Mouse (Mus musculus) cerebellum, adult 8-10 months (tissue): ENCODE data around the gene Iars2.

ENCODE experiments used
- DNase-seq: peaks from one replicate; pipeline ENCODE4 v3.0.0; 2022

Gene Iars2

DNA sequence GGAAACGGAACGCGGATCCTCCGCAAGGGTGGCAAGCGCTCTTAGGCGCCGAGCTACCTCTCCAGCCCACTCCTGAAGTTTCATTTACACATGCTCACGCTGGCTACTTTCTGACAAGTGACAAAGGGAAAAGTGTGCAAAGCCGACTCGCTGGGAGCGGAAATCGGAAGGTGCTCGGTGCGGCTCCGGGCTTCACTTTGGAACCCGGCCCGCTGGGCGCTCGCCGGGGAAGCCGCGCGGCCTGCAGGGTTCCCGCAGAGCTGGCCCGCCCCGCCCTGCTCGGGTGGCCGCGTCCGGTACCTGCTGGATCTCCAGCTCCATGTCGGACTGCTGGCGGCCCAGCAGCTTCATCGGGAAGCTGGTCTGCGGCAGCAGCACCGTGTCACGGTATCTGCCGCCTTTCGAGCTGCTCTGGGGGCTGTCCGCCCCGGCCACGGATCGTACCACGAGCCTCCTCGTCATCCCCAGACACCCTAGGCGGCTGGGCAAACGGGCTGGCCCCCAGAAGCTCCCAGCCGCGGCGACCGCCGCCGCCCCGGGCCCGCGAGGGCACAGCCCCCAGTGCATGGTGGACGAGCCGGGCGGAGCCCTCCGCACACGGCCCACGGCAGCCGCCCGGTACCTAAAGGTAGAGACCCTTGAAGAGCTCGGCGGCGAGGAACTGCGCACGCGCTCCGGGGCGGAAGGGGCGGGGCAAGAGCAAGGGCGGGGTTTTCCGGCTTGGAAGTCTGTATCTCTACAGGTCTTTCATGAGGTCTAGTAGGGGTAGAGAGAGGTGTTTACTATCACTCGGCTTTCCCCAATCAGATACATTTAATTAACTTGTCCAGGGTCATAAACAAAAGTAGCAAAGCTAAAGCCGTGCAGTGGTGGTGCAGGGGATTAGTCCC is at the start of gene Iars2:
Gene Iars2 (minus strand): TSS at position 676 of the 890 bp plus-strand sequence.
- DNase-seq, result peak; percentile 93

DNA sequence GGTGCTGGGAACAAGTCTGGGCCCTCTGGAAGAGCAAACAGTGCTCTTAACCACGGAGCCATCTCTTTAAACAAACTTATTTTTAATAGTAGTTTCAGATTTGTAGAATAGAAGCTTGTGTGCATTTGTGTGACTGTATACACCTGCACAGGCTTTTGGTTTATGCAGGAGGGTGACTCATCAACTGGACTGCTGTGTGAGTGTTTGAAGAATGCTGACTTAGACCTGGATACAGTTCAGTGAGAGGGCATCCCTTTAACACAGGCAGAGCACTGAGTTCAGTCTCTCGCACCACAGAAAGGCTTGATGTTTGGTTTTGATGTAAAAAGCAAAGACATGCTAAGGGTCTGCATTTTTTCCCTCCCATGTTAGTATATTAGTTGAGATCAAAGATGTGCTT is 48.2 kb upstream of the Iars2 start:
- DNase-seq, result no peak

DNA sequence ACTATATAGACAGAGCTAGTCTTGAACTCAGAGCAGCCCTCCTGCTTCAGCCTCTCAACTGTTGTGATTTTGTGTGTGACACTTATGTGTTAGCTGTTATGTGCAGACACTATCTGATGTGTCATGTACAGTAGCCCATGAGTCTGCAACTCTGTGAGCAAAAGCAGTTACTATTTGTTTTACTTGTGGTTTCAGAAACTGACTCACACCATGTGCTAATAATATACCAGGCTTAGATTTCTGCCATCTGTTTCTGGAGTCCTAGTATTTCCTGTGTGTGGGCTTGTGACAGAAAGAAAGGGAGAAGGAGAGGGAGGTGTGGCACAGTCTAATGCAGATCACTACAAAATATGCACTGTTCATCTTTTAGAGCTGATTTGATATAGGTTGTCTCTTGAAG is 47.2 kb upstream of the Iars2 start:
- no peak for DNase-seq

DNA sequence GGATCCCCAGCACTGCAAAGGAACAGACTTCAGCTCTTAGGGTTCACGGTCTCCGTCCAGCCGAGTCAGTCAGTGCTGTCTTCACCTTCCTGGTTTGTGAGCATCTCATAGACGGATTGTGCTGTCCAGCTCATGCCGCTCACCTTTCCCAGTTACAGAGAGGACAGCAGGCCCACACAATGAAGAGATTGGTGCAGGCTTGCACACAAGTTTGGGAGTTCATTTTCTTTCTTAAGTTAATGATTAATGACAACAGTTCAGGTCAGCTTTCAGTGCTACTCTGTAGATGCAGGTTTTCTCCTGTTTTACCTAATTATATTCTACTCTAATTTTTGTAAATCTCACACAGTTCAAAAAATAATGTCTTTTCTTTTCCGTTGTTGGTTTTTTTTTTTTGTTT is 40.8 kb upstream of the Iars2 start:
- no peak for DNase-seq

DNA sequence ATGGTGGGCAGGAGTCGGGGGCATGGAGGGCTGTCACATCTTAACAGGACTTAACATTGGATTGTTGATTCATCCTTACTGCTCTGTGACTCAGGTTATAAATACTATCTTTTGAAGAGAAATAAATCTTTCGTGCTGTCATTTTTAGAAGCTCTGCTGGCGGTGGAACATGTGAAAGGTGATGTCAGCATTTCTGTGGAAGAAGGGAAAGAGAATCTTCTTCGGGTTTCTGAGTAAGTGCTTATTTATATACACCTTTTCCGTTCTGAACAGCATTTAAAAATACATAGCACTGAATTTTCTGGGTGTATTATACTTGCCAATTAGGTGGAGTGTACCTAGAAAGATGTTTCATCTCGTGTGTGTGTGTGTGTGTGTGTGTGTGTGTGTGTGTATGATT is 38.2 kb upstream of the Iars2 start:
- no peak for DNase-seq

DNA sequence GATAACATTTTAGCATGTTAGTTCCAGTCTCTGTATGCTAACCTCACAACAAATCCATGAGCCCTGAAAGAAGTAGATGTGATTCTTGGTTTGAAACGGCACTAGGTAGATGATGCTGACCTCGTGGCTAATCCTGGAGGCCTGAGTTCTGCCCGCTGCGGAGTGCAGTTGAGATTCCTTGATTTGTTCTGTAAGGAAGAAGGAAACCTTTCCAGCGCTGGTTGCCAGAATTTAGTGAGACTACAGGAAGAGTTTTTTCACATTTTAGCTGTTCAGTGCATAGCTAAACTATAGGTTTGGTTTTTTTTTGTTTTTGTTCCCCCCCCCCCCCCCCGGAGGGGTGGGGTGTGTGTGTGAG is 35.0 kb upstream of the Iars2 start:
- no peak for DNase-seq

DNA sequence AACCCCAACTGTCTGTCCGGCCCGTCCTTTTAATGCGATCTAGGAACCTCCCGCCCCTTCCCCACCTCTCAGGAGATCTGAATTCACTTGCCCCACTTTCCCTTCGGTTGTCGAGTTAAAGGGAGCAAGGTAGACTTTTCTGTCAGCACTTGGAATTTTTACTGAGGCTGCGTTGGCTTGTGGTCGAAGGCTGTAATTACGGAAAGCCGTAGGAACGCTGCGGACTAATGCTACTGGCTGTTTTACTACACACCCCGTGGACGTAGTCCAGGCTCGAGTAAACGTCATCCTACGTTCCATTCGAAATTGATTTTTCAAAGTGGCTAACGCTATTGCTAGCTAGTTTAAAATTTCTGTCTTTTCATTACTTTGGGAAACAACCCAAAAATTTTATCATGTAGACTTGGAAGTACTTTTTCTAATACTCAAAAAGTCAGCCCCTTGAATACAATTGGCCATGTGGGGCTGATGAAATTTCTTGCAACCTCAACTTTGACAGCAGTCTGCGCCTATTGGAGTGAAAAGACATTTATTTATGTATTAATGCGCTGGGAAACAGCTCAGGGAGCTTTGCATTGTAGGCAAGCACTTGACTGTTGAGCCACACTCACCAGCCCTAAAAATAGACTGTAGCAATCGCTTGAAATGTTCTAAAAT is 34.5 kb upstream of the Iars2 start:
- DNase-seq, result peak; percentile 28

DNA sequence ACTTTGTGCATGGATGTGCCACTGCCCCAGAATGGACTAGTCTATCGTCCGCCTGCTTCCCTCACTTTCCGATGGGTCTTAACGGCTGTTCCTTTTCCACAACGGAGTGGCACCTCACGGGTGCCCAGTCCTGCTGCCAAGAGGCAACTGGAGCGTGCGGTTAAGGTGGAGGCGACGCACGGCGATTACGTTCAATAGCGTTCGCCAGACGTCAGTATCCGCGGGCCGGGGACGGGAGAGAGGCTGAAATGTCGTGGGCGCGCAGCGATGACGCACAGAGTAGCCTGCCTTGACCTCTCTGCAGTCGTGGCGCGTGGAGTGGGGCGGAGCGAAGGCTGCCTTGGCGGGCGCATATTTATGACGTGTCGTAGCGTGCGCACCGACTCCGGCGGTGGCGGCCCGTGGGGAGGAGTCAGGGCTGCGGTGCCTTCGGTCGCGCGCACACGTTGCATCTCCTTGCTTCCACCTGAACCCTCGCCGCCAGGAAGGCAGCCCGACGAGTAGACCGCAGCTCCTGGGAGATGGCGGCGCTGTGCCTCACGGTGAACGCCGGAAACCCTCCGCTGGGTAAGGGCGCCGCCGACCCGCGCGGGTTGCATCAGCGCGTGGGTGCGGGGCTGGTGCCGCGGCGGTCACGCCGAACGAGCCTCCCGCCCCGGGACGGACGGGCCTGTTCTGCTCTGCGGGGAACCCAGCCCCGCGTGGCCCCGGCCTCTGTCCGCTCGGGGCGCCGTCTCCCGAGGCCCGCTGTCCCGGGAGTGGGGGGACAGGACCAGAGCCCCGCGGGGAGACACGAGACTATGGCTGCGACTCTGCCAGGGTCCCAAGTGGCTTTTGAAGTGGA is 33.7 kb upstream of the Iars2 start, which contains the start of gene Eprs:
Gene Eprs (plus strand): TSS at position 368 of the 844 bp plus-strand sequence.
- DNase-seq, result peak; percentile 99

DNA sequence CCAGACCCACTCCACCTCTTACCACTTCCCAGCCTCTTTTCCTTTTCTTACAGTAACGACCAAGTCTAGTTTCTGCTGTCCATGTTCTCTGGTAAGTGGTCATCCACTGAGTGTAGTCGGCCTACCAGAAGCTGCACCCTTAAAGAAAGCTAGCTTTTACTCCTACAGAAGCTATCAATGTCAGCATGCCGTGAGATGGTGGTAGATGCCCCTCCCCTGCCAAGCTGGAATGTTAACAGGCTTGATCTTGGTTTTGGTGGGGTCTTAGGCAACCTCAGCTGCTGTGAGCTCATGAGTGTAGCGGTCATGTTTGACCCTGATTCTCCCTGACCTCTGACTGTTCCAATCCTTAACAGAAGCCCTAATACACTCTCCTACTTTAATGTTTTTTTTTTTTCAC is 29.0 kb upstream of the Iars2 start:
- DNase-seq, result no peak

DNA sequence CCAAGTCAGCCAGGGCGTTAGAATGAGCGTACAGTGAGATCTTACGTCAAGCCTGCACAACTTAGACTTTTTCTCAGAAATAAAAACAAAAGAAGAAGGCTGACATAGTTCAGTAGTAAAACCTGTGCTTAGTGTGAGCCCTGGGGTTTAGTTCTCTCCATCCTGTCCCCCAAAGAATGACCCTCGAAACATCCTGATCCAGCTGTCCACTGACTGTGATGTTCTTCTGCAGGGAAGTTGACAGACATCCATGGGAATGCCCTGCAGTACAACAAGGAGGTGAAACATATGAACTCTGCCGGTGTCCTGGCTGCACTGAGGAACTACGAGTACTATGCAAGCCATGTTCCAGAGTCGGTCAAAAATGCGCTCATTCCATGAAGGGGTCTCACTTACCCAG is 27.1 kb upstream of the Iars2 start:
- DNase-seq, result no peak

DNA sequence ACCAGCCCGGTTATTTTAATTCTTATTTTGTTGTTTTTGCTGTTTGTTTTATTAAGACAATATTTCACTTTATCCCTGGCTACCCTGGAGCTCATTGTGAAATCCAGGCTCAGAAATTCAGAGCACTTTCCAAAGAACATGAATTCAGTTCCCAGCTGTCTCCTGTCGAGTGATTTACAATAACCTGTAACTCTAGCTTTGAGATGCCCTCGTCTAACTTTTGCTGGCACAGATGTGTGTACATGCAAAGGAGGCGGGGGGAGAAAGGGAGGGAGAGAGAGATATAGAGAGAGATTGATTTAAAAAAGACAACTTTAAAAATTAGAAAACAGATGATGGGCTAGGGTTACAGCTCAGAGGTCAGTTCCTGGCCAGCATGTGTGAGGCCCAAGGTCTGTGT is 25.5 kb upstream of the Iars2 start:
- no peak for DNase-seq

DNA sequence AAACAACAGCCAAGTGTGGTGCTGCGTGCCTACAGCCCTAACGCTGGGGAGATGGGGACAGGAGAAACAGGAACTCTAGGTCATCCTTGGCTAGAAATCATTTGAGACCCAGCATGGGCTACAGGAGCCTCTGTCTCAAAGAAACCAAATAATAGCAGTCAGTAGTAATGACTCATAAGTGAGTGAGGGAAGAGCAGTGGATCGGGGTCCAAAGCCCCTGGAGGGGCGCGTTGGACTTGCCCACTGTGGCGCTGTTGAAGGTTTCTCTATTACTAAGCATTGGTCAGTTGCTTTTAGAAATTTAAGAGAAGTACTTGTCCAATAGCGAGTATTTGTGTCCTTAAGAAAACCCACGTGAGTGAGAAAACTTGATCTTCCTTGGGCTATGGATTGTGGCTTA is 24.2 kb upstream of the Iars2 start:
- DNase-seq, result no peak

DNA sequence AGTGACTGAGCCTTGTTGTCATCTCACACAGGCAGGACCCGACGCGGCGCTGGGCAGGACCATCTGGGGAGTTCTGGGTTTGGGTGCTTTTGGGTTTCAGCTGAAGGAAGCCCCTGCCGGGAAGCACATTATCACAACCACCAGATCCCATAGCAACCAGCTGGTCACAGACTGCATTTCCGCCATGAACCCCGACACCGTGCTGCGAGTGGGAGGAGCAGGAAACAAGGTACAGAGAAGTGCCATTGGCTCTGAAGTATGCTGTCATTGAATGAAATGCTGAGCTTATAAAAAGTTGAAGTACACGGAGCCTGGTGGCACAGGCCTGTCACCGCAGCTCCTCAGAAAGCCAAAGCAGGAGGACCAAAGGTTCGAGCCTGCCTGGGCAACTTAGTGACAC is 23.0 kb upstream of the Iars2 start:
- DNase-seq, result no peak

DNA sequence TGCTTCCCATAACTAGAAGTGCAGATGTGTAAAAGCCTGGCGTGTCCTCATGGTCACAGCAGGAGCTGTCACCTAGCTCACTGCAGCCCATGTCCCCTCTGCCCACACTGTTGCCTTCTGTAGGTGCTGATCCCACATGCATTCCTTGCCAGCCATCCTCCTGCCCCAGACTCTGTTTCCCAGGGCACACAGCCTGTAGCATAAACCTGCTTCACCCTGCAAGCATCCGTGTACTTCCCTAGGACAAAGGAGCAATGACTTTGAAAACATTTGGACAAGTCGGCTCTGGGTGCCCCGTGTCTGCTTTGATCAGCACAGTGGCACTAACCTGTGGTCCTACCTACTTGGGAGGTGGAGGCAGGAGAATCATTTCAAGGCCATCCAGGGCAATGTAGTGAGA is 21.4 kb upstream of the Iars2 start:
- DNase-seq, result no peak

DNA sequence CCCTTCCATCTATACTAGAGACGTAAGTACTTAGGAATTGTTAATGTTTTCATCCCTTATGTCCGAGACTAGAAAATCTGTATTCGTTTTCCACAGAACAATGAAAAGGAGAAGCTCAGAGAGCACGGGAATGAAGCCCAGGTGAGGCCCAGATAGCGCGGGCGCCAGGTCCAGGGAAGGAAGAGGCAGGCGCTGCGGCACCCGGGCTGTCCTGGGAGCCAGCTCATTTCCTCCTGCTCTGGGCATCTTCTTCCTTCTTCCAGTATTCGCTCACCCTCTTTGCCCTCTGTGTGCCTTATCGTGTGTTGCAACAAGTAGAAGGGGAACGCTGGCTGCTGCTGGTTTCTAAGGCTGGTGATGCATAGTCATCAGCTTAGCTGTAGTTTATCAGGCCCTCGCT is 20.5 kb upstream of the Iars2 start:
- no peak for DNase-seq

DNA sequence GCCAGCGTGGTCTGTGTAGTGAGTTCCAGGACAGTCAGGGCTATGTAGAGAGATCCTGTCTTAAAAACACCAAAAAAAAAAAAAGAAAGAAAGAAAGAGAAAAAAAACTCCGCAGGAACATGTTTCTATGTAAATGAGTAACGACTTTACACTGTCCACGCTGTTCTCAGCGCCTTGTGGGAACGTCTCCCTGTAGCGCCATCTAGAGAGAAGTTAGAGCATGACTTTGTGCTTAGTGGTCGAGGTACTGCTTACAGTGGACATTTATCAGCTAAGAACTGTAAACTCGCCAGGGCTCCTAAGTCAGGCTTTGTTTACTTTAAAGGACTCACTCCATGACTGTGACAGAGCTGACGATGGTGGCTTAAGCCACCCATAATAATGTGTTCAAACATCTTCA is 17.0 kb upstream of the Iars2 start:
- DNase-seq, result no peak

DNA sequence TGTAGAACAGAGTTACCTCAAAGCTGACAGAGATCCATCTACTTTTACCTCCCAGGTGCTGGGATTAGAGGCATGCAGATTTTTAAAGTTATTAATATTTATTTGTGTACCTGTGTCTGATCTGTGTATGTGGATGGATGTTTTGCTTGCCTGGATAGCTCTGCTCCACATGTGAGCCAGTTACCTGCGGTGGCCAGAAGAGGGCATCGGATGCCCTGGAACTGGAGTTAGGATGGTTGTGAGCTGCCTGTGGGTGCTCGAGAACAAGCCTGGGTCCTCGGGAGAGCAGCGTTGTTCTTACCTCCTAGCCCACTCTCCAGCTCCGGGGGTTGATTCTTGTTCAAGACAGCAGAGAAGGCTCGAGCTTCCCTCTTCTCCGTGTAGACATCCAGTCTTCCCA is 14.2 kb upstream of the Iars2 start:
- DNase-seq, result no peak

DNA sequence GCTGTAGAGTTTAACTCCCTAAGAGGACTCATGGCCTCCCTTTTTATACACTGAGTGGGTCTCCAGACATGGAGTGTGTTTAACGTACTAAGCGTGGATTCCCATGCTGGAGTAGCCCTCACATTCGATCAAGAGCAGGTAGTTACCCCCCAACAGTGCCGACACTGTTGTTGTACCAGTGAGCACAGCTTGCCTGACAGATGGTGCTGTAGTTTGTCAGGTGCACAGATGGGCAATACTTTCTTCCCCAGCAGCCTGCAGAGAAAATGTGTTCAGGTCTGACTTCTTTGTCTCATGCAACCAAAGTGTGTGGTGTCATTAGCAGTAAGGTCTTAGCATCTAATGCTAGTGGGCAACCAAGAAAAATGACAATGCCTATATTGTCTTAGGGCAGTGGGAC is 13.2 kb upstream of the Iars2 start:
- peak; percentile 47 for DNase-seq

DNA sequence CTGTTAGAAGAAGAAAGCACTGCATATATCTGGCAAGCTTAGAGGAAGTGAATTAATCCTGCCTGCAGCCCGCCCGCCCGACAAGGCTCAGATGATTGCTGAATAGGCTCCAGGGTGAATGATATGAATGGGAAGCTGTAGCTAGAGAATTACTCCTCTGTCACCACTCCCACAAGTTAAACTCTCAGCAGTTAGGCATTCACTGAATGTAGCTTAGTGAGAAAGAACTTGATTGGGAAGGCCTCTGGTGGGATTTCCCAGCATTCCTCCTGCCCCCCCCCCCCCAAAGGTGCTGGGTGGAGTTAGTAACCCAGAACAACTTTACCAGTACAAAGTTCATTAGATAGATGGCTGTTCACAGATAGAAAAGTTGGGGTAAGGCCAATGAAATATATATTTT is 7.3 kb upstream of the Iars2 start:
- DNase-seq, result no peak

DNA sequence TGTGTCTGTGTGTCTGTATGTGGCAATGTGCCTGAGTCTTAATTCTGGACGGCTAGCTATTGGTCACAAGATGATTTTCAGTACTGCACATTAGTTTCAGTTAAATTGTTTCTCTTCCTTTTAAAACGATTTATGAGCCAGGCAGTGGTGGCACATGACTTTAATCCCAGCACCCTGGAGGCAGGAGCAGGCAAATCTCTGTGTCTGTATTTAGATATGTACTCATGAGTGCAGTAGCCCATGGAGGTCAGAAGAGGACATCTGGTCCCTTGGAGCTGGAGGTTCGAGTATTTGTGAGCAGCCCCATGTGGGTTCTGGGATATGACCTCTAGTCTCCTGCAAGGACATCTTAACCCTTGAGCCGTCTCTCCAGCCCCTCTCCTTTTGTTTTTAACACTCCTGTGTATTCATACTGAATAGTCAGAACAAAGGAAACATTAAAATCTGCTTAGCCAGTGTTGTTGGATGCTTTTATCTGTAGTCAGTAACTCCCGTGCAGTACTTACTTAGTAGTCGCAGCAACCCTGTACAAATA is 6.1 kb upstream of the Iars2 start:
- no peak for DNase-seq

DNA sequence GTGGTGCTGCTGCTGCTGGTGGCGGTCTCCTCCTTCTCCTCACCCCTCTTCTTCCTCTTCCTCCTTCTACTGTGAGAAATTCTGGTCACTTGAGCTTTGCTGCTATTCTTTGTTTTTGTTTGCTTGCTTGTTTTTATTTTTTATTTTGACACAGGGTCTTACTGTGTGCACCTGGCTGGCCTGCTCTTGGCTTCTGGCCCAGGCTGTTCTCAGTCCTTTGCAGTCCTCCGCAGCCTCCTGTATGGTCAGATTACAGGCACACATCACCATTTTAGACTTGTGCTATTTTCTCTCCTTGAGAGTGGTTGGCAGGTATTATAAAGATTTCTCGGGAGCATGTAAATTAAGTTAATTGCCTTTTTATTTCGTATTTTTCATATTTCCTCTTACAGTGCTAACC is 4.9 kb upstream of the Iars2 start:
- no peak for DNase-seq

DNA sequence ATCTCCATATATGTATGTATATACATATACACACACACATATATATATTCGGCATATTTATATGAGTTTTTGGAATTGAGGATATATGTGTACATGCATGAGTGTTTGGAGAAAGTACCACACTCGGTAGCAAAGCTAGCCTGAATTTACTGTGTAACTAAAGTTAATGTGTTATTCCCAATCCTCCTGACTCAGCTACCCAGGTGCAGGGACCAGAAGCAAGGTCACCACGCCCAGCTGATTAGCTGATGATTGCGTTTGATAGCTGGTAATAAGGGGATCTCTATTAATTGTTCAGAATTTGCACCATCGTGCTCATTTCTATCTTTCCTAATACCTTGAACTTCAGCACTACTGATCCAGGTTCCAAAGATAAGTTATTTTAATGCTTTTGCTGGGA is 4.5 kb upstream of the Iars2 start:
- DNase-seq, result no peak

DNA sequence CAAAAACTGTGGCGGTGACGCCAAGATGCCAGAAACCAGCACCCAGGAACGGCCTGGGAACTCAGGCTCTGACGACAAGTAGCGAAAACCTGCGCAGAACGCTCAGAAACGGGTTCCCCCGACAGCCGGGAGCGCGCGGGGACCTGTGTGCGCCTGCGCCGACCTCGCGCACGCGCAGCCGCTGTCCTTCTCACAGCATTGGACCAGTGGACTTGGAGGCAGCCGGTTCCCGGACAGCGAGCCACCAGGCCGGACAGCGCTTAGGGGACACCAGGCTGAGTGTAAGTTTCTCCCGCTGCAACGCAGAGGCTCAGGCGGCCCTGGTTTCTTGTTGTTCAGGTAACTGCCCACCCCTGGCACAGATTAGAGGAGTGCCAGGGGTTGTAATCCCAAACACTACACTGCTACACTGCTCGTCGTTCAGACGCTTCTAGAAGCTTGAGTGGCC is 2.8 kb upstream of the Iars2 start, which contains the start of gene Bpnt1:
Gene Bpnt1 (plus strand): TSS at position 167 of the 448 bp plus-strand sequence.
- peak; percentile 87 for DNase-seq
